Mouse (Mus musculus) testis, adult 2 months (tissue): Measurements from ENCODE around the gene Rexo4.

Experiments used
- CTCF ChIP-seq: fragments of 200-500 bp; IDR thresholded peaks from 2 replicates; pipeline ENCODE4 v1.5.1; 2012; ENCODE audit warnings: low read depth, mild to moderate bottlenecking, inconsistent platforms, low read length, moderate library complexity; ENCODE audit not compliant: control insufficient read depth, insufficient read depth, insufficient replicate concordance
- POLR2A ChIP-seq: fragments of 200-500 bp; IDR thresholded peaks from 2 replicates; pipeline ENCODE4 v1.6.1; 2012; ENCODE audit warnings: low read depth, mild to moderate bottlenecking, inconsistent platforms, low read length, moderate library complexity; ENCODE audit not compliant: control insufficient read depth

GRCm38 (mm10) chr2:27007701-27008100 lies 43.5 kb upstream of the Rexo4 start:
- TF ChIP-seq POLR2A (no peak), CTCF (no peak)
